Mouse (Mus musculus): ENCODE measurements around the gene Fate1.
"Not testable (repeated sequence)": the region's sequence is repeated elsewhere in the genome, so short reads cannot be mapped to it uniquely, and the experiment has no call there.

GRCm38 (mm10) chrX:71977681-71978080 lies 4.9 kb downstream of the Fate1 start:
- TF ChIP-seq CTCF (IDR thresholded peaks at IDR 0.05; ENCODE audit: low read depth, low read length); POLR2A (IDR thresholded peaks at IDR 0.05; ENCODE audit: borderline replicate concordance, low read depth, low read length): not testable (repeated sequence)
